Mouse (Mus musculus) retina, embryonic 14.5 days (tissue): ENCODE results near the gene Zfp787.
"Not testable (repeated sequence)": the region's sequence is repeated elsewhere in the genome, so short reads cannot be mapped to it uniquely, and the experiment has no call there.

Experiments used
- DNase-seq: peaks from one replicate; pipeline ENCODE4 v3.0.0-alpha.2; 2015; ENCODE audit warnings: low spot score

Gene Zfp787

DNA sequence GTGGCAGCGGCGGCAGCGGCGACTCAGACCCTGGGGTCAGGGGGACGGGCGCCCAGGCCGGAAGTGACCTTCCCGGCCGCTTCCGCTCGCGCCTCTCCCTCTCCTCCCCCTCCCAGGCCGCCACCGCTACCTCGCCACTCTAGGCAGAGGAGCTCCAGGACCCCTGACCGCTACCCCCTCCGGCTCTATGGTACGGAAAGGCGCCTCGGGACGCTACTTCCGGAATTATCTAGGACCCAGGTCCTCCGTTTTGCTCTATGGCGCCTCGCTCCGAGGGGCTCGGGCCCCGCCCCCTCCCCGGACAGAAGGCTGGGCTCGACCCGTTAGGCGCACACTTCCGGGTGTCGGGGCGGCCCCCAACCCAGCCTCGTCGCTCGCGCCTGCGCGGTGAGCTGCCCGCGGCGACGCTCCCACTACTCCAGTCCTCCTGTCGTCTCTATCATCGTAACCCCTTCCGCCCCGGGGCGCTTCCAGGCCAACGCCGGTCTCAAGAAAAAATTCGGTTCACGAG lies at the start of gene Zfp787:
Zfp787 (minus strand) TSS at position 97 of the 511 bp plus-strand sequence.
- DNase-seq = peak; percentile 97

DNA sequence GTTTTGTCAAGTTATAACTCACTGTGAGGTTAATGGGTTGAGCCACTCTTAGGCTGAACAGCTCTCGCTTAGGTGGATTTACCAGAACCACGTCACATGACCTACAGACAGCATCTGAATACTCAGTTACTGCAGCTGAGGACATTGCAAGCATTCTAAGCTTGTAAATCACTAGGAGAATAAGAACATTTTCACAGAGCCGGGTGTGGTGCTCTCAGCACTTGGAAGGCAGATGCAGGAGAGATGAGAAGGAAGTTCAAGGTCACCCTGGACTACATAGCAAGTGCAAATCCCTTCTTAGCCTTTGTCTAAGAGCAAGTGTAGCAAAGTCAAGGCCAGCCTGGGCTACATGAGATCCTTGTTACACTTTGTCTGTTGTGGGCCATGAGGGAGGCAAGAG lies 48.4 kb upstream of the Zfp787 start:
- DNase-seq = no peak

DNA sequence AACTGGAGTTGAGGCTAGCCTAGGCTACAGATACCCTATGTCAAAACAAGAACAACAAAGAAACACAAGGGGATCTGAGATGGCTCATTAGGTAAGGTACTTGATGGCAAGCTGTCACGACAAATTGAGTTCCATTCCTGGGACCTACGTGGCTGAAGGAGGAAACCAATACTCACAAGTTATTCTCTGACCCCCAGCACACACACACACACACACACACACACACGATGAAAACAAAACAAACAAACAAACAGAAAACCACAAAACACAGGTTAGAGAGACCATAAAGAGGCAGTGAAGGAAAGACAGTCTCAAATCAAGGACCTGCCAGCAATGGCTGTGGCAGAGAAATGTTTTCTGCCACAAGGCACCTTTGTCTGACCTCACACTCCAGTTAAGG lies 41.0 kb upstream of the Zfp787 start, which contains the start of gene Galp:
Galp (plus strand) TSS at position 301 of the 400 bp plus-strand sequence.
- DNase-seq = no peak

DNA sequence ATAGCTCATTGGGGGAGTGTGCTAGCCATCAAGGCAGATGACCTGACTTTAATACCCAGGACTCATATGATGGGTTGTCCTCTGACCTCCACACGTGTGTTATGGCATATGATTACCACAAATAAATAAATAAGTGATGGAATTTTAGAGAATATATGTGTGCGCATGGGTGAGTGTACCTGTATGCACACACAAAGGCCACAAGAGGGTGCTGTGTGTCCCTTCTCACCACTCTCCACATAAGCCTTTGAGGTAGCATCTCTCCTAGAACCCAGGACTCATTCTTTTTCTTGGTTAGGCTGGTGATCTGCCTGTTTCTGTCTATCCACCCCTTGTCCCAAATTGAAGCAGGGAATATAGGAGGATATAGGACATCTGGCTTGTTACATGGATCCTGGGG lies 40.0 kb upstream of the Zfp787 start:
- no peak for DNase-seq

DNA sequence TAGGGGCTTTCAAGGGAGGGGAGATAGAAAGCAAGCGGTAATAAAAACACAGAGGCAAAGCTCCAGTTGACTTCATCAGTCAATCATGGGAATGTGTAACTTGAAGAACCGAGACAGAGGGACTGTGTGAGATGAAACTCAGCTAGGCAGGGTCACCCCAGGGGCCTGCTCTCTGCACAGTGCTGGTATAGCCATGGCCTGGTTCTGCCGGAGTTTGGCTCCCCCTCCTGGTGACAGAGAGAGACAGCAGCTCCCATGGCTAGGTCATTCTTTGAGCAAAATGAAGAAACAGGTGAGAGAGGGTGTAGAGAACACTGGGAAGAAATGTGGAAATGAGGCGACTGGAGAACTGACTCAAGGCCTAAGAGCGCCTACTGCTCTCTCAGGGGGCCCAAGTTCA lies 38.3 kb upstream of the Zfp787 start:
- DNase-seq = peak; percentile 83

DNA sequence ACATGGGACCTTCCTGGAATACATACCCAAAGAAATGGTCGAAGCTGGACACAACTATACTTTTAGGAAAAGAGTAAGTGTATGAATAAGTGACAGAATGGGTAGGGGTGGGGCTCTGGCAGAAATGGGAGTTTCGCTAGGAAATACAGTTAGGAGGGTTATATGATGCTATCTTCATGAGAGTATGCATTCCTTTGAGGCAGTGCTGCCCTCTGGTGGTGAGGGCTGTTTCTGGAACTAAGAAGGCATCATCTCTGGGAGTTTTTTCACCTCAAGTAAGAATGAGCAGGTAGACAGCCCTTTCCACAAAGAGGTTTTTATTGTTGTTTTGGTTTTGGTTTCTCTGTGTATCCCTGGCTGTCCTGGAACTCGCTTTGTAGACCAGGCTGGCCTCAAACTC lies 35.6 kb upstream of the Zfp787 start:
- peak; percentile 85 for DNase-seq

DNA sequence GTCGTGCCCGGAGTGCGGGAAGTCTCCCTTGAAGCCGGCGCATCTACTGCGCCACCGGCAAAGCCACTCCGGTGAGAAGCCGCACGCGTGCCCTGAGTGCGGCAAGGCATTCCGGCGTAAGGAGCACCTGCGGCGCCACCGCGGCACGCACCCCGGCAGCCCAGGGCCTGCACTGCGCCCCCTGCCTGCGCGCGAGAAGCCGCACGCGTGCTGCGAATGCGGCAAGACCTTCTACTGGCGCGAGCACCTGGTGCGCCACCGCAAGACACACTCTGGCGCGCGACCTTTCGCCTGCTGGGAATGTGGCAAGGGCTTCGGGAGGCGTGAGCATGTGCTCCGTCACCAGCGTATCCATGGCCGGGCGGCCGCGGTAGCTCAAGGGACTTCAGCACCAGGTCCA lies 33.7 kb upstream of the Zfp787 start:
- no peak for DNase-seq

DNA sequence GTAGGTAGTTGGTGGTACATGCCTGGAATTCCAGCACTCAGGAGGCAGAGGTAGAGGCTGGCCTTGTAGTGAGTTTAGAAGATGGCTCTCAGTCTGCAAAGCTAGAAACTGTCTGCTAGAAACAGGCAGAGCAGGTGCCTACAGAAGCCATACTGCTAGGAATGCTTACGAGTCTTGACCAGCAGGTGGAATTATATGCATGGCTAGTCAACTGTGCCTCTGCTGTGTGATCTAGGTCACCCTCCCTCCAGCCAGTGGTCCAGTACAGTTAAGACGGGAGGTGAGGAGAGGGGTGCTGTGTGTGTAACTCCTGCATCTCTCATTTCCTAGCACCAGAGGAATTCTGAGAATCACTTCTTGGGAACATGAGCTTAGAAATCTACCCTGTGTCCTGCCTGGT lies 31.0 kb upstream of the Zfp787 start:
- no peak for DNase-seq

DNA sequence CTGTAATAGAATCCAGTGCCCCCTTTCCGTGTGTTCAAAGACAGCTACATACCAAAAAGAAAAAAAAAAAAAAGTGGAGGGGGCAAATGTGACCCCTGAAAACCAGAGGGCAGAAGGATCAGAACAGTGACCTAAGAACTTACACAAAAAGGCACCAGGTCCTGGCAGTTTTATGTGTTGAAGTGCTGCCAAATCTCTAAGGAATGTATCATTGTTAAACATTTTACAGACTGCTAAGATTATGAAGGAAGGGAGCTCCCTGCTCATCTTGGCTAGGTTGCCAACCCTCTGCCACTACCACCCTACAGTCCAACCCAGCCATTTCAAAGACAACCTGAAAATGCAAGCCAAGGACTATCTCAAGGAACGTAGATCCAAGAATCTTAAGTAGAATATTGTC lies 30.4 kb upstream of the Zfp787 start:
- no peak for DNase-seq

DNA sequence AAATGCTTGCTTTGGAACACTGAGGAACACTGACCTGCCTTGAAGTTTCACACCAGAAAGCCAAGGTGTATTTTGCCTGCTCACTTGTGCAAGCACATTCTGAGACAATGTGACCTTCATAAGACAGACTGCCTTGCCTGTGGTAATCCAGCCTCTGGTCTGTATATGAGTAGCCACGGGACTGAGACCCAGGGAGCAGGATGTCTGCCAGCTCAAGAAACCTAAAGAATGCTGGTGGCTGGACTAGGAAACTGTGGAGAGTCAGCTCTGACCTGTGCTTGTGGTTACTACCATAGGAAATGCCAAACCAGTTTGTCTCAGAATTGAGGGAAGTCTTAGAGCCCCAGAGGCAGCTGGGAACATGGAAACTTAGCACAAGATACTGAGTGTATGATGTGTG lies 29.6 kb upstream of the Zfp787 start:
- DNase-seq = no peak

DNA sequence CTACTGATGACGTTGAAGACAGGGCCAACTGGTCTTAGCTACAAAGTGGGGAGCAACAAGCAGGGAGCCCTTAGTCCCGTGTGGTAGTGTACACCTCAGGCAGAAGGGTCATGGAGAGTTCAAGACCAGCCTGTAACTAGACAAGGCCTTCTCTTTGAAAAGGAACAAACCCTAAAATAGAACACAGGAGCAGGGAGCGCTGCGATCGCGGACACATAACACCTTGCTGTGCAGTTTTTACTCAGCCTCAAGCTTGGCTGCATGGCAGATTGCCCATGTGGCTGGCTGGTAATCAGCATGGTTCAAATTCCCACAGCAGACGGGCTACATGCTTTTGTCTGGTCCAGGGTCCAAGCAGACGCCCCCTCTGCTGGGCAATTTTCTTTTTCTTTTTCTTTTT lies 28.7 kb upstream of the Zfp787 start:
- DNase-seq = no peak

DNA sequence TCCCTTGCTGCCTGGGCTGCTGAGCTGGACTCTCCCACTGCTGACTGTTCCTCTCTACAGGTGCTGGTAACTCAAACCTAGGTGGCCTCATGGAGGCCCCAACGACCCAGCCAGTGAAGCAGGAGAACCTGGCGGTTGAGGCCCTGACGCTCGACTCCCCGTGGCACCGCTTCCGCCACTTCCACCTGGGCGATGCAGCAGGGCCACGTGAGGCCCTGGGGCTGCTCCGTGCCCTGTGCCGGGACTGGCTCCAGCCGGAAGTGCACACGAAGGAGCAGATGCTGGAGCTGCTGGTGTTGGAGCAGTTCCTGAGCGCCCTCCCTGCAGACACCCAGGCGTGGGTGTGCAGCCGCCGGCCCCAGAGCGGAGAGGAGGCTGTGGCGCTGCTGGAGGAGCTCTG lies 28.0 kb upstream of the Zfp787 start:
- no peak for DNase-seq

DNA sequence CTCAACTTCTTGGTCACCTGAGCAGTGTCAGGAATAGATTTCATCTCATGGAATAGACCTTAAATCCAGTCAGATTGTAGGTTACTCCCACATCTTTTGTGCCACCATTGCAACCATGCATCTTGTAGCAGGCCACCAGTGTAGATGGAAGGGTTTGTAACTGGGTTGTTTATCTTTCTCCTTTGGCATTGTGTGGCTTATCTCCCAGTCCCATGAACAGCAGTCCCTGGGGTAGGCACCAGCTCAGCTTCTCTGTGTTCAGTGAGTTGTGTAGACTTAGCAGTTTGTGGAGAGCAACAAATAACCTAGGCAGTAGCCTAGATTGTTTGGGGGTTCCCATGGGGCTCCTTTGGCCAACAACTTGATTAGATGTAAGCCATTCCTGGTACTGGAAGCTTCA lies 27.1 kb upstream of the Zfp787 start:
- DNase-seq = no peak

DNA sequence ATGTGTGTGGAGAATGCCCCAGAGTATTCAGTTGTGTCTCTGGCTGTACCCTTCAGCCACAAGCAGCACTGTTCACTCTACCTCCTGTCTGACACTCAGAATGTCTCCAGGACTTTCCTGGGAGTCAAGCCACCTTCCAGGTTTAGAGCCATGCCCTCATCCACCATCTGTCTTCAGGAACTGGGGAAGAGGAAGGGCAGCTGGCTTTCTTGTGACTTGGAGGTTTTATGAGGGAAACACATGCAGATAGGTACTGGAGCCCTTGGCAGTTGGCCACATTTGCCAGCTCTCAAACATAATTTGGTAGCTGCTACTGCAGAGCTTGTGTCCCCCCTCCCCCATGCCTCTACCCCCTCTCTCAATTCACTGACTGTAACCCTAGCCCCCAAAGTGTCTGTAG lies 23.2 kb upstream of the Zfp787 start:
- DNase-seq = no peak

DNA sequence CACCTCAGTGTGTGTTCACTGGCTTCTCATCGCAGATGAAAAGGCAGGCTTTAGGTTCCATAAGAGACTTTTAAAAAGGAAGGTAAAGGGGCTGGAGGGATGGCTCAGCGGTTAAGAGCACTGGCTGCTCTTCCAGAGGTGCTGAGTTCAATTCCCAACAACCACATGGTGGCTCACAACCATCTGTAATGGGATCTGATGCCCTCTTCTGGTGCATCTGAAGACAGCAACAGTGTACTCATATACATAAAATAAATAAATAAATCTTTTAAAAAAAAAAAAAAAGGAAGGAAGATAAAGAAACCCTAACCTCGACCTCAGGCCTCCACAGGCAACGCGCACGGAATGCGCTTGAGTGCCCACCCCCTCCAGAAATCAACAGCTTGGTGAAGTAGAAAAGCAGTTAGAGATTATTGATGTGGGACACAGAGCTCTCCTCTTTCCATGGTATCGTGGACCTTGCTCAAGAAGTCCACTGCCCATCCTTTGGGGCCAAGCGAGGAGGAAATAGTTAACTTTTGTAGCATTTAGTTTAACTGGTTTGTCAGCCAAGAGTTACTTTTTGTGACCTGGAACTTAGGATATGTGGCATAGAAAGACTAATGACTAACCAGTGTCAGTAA lies 18.7 kb upstream of the Zfp787 start:
- DNase-seq = not testable (repeated sequence)

DNA sequence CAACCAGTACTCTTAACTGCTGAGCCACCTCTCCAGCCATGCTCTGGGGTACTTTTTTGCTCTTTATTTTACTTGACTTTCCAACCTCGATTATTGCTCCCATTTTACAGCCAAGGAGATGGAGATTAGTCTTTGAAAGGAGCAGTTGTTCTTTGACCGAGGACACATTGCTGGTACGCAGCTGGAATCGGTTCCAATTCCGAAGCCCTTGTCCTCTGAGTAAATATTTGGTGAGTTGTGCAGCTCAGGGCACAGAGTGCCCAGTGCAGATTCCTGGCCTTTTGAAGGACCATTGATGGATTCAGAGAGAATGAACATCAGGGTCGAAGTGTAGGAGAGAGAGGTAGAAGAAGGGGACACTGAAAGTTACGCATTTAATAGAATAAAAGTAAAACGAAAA lies 18.1 kb upstream of the Zfp787 start:
- no peak for DNase-seq

DNA sequence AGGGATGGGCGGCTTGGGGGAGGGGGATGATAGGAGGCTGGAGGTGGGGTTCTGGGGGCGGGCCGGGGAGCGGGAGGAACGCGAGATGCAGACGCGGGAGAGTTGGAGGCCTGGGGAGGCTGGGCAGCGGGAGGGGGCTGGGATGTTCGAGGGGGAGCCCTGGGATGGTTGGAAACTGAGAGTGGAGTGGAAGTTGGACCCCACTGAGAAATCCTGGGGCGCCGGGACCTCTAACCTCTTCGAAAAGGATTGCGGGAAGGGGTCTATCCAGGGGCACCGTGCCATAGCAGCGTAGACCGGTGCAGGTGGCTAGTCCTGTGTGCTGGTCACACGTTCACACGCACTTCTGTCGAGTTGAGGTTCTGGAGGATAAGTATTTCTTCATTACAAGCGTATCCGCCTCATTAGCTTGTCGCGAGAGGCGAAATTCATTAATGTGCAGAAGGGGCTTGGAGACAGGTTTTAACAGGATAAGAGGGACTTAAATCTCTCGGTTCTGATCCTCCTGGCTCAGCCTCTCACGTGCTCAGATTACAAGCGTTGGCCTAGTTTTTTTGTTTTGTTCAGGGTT lies 17.0 kb upstream of the Zfp787 start:
- no peak for DNase-seq

DNA sequence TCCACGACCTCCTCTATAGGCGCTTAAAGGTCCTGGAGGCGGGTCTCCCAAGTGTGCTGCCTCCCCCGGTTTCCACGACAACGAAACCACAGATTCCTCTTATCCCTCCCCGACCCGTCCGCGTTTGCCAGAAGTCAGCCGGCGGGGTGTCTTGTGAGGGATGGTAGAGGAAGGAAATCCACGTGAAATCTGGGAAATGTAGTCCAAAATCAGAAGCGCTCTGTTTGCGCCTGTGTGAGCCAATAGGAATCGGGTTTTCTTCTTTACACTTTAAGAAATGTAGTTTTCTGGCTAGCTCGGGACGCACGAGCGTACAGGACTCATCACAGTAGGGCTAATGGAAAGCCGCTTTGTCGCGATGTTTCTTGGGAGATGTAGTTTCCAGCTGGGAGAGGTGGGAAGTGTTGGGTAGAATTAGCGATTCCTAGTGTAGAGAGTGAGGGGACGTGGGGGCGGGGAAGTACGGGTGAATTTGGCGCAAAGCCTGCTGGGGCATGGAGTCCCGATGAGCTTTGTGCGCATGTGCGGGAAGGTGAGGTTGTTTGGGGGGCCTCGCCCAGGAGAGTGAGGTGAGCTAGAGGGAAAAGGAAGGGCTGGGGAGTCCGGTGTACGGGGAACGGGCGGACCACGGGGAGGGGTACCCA lies 16.3 kb upstream of the Zfp787 start, which contains the start of gene Zfp444:
Zfp444 (plus strand) TSS at position 221 of the 644 bp plus-strand sequence.
- peak; percentile 98 for DNase-seq

DNA sequence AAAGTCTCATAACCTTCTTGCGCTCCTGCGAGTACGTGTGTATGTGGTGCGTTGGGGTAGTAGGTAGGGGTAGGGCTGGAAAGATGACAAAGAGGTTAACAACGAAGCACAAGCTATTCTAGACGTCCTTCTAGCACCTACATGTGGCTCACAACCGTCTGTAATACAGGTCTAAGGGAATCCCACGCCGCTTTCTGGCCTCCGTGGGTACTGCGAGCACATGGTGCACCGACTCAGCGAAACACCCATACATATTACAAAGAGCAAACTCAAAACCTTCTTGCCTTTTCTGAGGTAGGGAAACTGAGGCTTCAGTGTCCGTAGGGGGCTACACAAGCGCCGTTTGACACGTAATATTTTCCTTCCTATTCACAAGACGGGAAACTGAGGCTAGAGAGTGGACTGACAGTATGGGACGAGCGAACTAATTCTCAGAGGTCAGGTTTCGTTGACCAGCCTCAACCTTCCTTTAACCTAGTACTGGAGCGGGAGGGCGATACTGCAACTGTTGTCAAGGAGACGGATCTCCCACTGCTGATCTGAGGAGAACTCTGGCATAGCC lies 15.7 kb upstream of the Zfp787 start:
- peak; percentile 71 for DNase-seq

DNA sequence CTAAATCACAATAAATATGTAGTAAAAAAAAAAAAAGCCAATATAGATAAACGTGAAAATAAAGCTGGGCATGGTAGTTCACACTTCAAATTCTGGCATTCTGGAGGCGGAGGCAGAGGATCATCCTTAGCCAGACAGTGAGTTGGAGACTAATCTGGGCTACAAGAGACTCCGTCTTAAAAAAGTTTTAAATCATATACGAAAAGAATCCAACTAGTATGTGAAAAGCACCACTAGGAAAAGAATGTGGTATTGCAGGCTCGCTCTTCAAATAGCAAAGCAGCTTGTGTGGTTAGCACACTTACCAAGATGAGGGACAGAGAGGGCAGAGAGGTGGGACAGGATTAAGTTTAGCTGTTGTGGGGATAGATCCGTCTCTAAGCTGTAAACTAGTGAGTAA lies 15.1 kb upstream of the Zfp787 start:
- no peak for DNase-seq

DNA sequence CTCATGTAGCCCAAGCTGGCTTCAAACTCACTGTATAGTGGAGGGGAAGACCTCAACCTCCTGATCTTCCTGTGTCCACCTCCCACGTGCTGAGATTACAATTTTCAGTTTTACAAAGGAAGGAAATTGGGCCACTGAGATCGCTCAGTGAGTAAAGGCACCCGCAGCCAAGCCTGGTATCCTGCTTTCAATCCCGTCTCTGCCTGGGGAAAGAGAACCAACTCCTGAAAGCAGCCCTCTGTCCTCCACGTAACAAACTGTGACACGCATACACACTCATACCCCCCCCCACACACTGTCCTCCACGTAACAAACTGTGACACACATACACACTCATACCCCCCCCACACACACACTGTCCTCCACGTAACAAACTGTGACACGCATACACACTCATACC lies 14.6 kb upstream of the Zfp787 start:
- DNase-seq = no peak

DNA sequence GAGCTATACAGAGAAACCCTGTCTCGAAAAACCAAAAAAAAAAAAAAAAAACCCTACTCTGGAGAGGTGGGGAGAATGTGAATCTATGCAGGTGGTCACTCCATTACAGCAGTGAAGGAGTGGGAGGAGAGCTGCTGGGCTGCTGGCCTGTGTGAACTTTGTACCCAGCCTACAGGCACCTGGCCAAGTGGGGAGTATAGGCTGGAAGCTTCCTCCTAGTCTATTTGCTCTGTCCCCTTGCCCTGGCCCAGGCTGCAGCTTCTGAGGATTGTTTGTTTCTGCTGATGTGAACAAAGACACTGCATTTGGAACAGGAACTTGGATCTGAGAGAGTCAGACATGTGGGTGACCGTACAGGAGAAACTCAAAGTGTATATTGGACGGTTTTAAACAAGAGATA lies 13.6 kb upstream of the Zfp787 start:
- DNase-seq = no peak

DNA sequence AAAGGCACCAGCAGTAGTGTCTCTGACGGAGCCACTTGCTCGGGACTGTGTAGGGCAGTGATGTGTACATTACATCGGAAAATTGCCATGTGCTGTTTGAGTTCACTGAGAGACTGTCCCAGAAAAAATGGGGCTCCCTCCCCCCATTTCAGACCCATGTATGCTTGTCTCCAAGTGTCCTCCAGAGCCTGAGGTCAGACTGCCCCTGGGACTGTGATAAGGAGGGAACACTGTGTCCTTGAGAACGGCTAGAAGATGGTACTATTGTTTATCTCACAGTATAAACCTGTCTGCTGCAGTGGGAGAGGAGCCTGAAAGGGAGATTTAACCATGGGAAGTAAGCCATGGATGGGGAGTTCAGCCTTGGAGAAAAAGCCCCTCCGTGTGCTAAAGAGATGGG lies 8.9 kb upstream of the Zfp787 start:
- DNase-seq = no peak
